Mouse (Mus musculus) E14TG2a.4 (cell line): ENCODE data around the gene Rpusd4.

Source experiments
- CTCF ChIP-seq: conservative IDR thresholded peaks from 2 replicates; pipeline ENCODE4 v1.5.1; 2014; ENCODE audit warnings: low read length
- NANOG ChIP-seq: IDR thresholded peaks from 2 replicates; pipeline ENCODE4 v1.6.1; 2014; ENCODE audit warnings: borderline replicate concordance, low read length, mixed read lengths
- POU5F1 ChIP-seq: IDR thresholded peaks from 2 replicates; pipeline ENCODE4 v1.6.1; 2014; ENCODE audit warnings: low read length, borderline replicate concordance

- TF ChIP-seq CTCF (no peak), NANOG (no peak), POU5F1 (no peak)
These were observed 18.7 kb downstream of the Rpusd4 start for GRCm38 (mm10) chr9:35286351-35286750.
